Mouse (Mus musculus) neural tube, embryonic 10.5 days (tissue): ENCODE measurements around the gene Cacna2d4.

Source experiments
- DNase-seq: peaks from one replicate; pipeline ENCODE4 v3.0.0-alpha.2; 2017; ENCODE audit warnings: low spot score; ENCODE audit errors: extremely low spot score

Cacna2d4 gene

GRCm38 (mm10) chr6:119219237-119219870 lies 17.0 kb upstream of the Cacna2d4 start:
- DNase-seq = no peak

GRCm38 (mm10) chr6:119220297-119220696 lies 16.0 kb upstream of the Cacna2d4 start:
- peak; percentile 53 for DNase-seq

- DNase-seq = no peak
Measured at GRCm38 (mm10) chr6:119224451-119225195, 11.7 kb upstream of the Cacna2d4 start.

- DNase-seq = no peak
Measured at GRCm38 (mm10) chr6:119225226-119225625, 11.1 kb upstream of the Cacna2d4 start.

GRCm38 (mm10) chr6:119225731-119226130 lies 10.6 kb upstream of the Cacna2d4 start:
- no peak for DNase-seq

- no peak for DNase-seq
Measured at GRCm38 (mm10) chr6:119227001-119227400, 9.3 kb upstream of the Cacna2d4 start.

GRCm38 (mm10) chr6:119228861-119229603 lies 7.3 kb upstream of the Cacna2d4 start:
- no peak for DNase-seq

- peak; percentile 27 for DNase-seq
Measured at GRCm38 (mm10) chr6:119233066-119233465, 3.3 kb upstream of the Cacna2d4 start.

GRCm38 (mm10) chr6:119235441-119235840 lies 885 bp upstream of the Cacna2d4 start:
- DNase-seq = no peak

GRCm38 (mm10) chr6:119237427-119237989 lies 1.2 kb downstream of the Cacna2d4 start:
- DNase-seq = no peak

- DNase-seq = no peak
Measured at GRCm38 (mm10) chr6:119239341-119240005, 3.1 kb downstream of the Cacna2d4 start.

GRCm38 (mm10) chr6:119240256-119240655 lies 3.9 kb downstream of the Cacna2d4 start:
- no peak for DNase-seq

- DNase-seq = no peak
Measured at GRCm38 (mm10) chr6:119240871-119241705, 4.8 kb downstream of the Cacna2d4 start.

- DNase-seq = no peak
Measured at GRCm38 (mm10) chr6:119246082-119246481, 9.8 kb downstream of the Cacna2d4 start.

GRCm38 (mm10) chr6:119248578-119248977 lies 12.3 kb downstream of the Cacna2d4 start:
- no peak for DNase-seq

- DNase-seq = no peak
Measured at GRCm38 (mm10) chr6:119249726-119250125, 13.4 kb downstream of the Cacna2d4 start.

- DNase-seq = no peak
Measured at GRCm38 (mm10) chr6:119251704-119252103, 15.4 kb downstream of the Cacna2d4 start.

- DNase-seq = no peak
Measured at GRCm38 (mm10) chr6:119276713-119277112, 40.4 kb downstream of the Cacna2d4 start.

- DNase-seq = no peak
Measured at GRCm38 (mm10) chr6:119280761-119281160, 44.4 kb downstream of the Cacna2d4 start.

GRCm38 (mm10) chr6:119301310-119301709 lies 65.0 kb downstream of the Cacna2d4 start:
- no peak for DNase-seq
